Mouse (Mus musculus) intestine, postnatal 0 days (tissue): ENCODE results near the gene Pfkfb2. TPM values are rescaled to one million over a fixed set of nuclear protein-coding genes. Genes with fewer than 3 reads are reported as not detected.
A peak's percentile ranks its signal among the peaks of the same experiment; 100 is the strongest.

Experiments used
- ATAC-seq: fragments of 200-750 bp; cut with Nextera tagmentation; 2 replicates; pipeline ENCODE4 v1.8.0; 2017; ENCODE audit warnings: mild to moderate bottlenecking, moderate TSS enrichment, moderate library complexity
- H3K27ac ChIP-seq: fragments of 300-500 bp; sonication (generic); 2 replicates; pipeline ENCODE4 v1.5.1; 2014; ENCODE audit warnings: mild to moderate bottlenecking, low read depth, low read length, moderate library complexity
- H3K27me3 ChIP-seq: fragments of 300-500 bp; sonication (generic); replicated peaks from 2 replicates; pipeline ENCODE4 v1.6.1; 2014; ENCODE audit warnings: low read length, mixed read lengths; ENCODE audit not compliant: control insufficient read depth, insufficient read depth
- H3K36me3 ChIP-seq: fragments of 300-500 bp; sonication (generic); 2 replicates; pipeline ENCODE4 v1.6.1; 2014; ENCODE audit warnings: mild to moderate bottlenecking, moderate library complexity; ENCODE audit not compliant: control insufficient read depth, insufficient read depth
- H3K4me1 ChIP-seq: fragments of 300-500 bp; sonication (generic); replicated peaks from 2 replicates; pipeline ENCODE4 v1.6.1; 2014; ENCODE audit warnings: antibody characterized with exemption, low read length, mixed read lengths; ENCODE audit not compliant: control insufficient read depth, insufficient read depth
- H3K4me2 ChIP-seq: fragments of 300-500 bp; sonication (generic); replicated peaks from 2 replicates; pipeline ENCODE4 v1.6.1; 2014; ENCODE audit warnings: low read depth, mild to moderate bottlenecking, moderate library complexity
- H3K4me3 ChIP-seq: fragments of 300-500 bp; sonication (generic); 2 replicates; pipeline ENCODE4 v1.5.1; 2014; ENCODE audit warnings: low read depth, low read length
- H3K9ac ChIP-seq: fragments of 300-500 bp; sonication (generic); 2 replicates; pipeline ENCODE4 v1.6.1; 2014; ENCODE audit warnings: mild to moderate bottlenecking, low read depth, low read length
- H3K9me3 ChIP-seq: fragments of 300-500 bp; sonication (generic); 2 replicates; pipeline ENCODE4 v1.6.1; 2016; ENCODE audit warnings: mixed run types; ENCODE audit not compliant: control insufficient read depth
- CTCF ChIP-seq: sonication (generic); IDR thresholded peaks from 2 replicates; pipeline ENCODE4 v1.5.1; 2016; ENCODE audit warnings: low read depth, mild to moderate bottlenecking, control low read depth, antibody characterized with exemption, moderate library complexity
- WGBS: fragments of 180-500 bp; shearing (Covaris S2); extraction: QIAGEN DNeasy Blood & Tissue Kit; methylation state at CpG from one replicate; pipeline ENCODE4 v1.1.7; 2014; 5-methylcytosine and 5-hydroxymethylcytosine counted together
- polyA plus RNA-seq: library from polyadenylated mRNA; unstranded; fragments of >200 nt; fragmentation: Nextera tagmentation; extraction: Ambion mirVana; gene quantifications from 2 replicates; pipeline ENCODE4 v1.2.1, GENCODE M21; 2015

Gene Pfkfb2
- polyA plus RNA-seq, 1 experiment from 2014 or later = 6.1 TPM

GRCm38 (mm10) chr1:130715561-130716217, 13.4 kb downstream of the Pfkfb2 start, which contains the start of gene Gm29427:
Gene Gm29427, minus strand, starts transcription at chr1:130715799.
- under 1% methylated on average over 38 of the region's 38 CpGs for WGBS
- ATAC-seq = peak; percentile 98

GRCm38 (mm10) chr1:130714046-130714445, 15.0 kb downstream of the Pfkfb2 start:
- H3K27ac ChIP-seq = peak overlapping the region; percentile 50
- peak overlapping the region; percentile 90 for H3K4me2 ChIP-seq
- H3K9ac ChIP-seq = no peak overlapping the region
- ATAC-seq = no peak
- WGBS = 66% methylated on average over 4 of the region's 4 CpGs
- H3K4me1 ChIP-seq = 0 out of 2 replicates have a peak, but pooled peaks cover 4% of the 10 kb centered on the region
- no peak overlapping the region for H3K4me3 ChIP-seq
- peaks cover 16% of the 10 kb centered on the region for H3K36me3 ChIP-seq
- no peak for TF ChIP-seq CTCF
- no peaks in the 10 kb centered on the region for H3K27me3 ChIP-seq
- H3K9me3 ChIP-seq = no peaks in the 10 kb centered on the region

More at GRCm38 (mm10) chr1:130715561-130716217, 13.4 kb downstream of the Pfkfb2 start, which contains the start of gene Gm29427:
- peak; percentile 20; the same call in 1 of the 2 replicates for TF ChIP-seq CTCF
- Histone ChIP-seq H3K4me2 (peak within 1 kb of the TSS; percentile 90), H3K4me1 (0 out of 2 replicates have a peak, but pooled peaks cover 4% of the 10 kb centered on the region), H3K9ac (peak within 1 kb of the TSS; percentile 96), H3K9me3 (no peaks in the 10 kb centered on the region), H3K27ac (peak within 1 kb of the TSS; percentile 92), H3K4me3 (peak within 1 kb of the TSS; percentile 98), H3K27me3 (no peaks in the 10 kb centered on the region), H3K36me3 (0 out of 2 replicates have a peak, but pooled peaks cover 17% of the 10 kb centered on the region)

- no peak for ATAC-seq
- 86% methylated on average over 22 of the region's 22 CpGs for WGBS
- H3K4me1 ChIP-seq = 0 out of 2 replicates have a peak, but pooled peaks cover 4% of the 10 kb centered on the region
These were observed 18.6 kb downstream of the Pfkfb2 start for GRCm38 (mm10) chr1:130710283-130711080.

GRCm38 (mm10) chr1:130703613-130704012, 25.4 kb downstream of the Pfkfb2 start:
- no peak for TF ChIP-seq CTCF
- Histone ChIP-seq H3K4me1 (no peaks in the 10 kb centered on the region), H3K27me3 (no peaks in the 10 kb centered on the region), H3K36me3 (peaks cover 89% of the 10 kb centered on the region), H3K9me3 (no peaks in the 10 kb centered on the region), H3K9ac (no peak overlapping the region), H3K4me3 (no peak overlapping the region), H3K4me2 (no peak overlapping the region), H3K27ac (no peak overlapping the region)
- ATAC-seq = no peak
- WGBS = 76% methylated on average over 2 of the region's 2 CpGs

More at GRCm38 (mm10) chr1:130710283-130711080, 18.6 kb downstream of the Pfkfb2 start:
- no peak overlapping the region for H3K27ac ChIP-seq
- no peaks in the 10 kb centered on the region for H3K9me3 ChIP-seq
- H3K36me3 ChIP-seq = peaks cover 45% of the 10 kb centered on the region
- no peaks in the 10 kb centered on the region for H3K27me3 ChIP-seq
- H3K9ac ChIP-seq = no peak overlapping the region
- TF ChIP-seq CTCF = no peak
- H3K4me3 ChIP-seq = no peak overlapping the region
- H3K4me2 ChIP-seq = no peak overlapping the region

GRCm38 (mm10) chr1:130701976-130702375, 27.1 kb downstream of the Pfkfb2 start:
- 98% methylated on average over 11 of the region's 11 CpGs for WGBS
- Histone ChIP-seq H3K4me2 (no peak overlapping the region), H3K27ac (no peak overlapping the region), H3K9ac (no peak overlapping the region), H3K9me3 (no peaks in the 10 kb centered on the region), H3K27me3 (no peaks in the 10 kb centered on the region), H3K4me1 (no peaks in the 10 kb centered on the region), H3K36me3 (peaks cover 88% of the 10 kb centered on the region), H3K4me3 (no peak overlapping the region)
- ATAC-seq = no peak
- no peak for TF ChIP-seq CTCF

GRCm38 (mm10) chr1:130699937-130700633, 29.0 kb downstream of the Pfkfb2 start:
- H3K9me3 ChIP-seq = no peaks in the 10 kb centered on the region
- no peak overlapping the region for H3K9ac ChIP-seq
- TF ChIP-seq CTCF = no peak
- H3K4me2 ChIP-seq = no peak overlapping the region
- H3K4me3 ChIP-seq = no peak overlapping the region
- H3K4me1 ChIP-seq = no peaks in the 10 kb centered on the region
- peaks cover 70% of the 10 kb centered on the region for H3K36me3 ChIP-seq
- 90% methylated on average over 10 of the region's 10 CpGs for WGBS
- no peaks in the 10 kb centered on the region for H3K27me3 ChIP-seq
- H3K27ac ChIP-seq = no peak overlapping the region; the same call in 1 of the 2 replicates
- no peak for ATAC-seq
